Mouse (Mus musculus) thymus, adult 2 months (tissue): ENCODE results near the gene Spdye4b. TPM values are rescaled to one million over a fixed set of nuclear protein-coding genes. Genes with fewer than 3 reads are reported as not detected.
"Not testable (repeated sequence)": the region's sequence is repeated elsewhere in the genome, so short reads cannot be mapped to it uniquely, and the experiment has no call there.

Experiments
- DNase-seq: peaks from one replicate; pipeline ENCODE4 v3.0.0; 2021
- H3K27ac ChIP-seq: fragments of 200-500 bp; 2 replicates; pipeline ENCODE4 v1.5.1; 2012; ENCODE audit warnings: low read length, control low read depth; ENCODE audit not compliant: control insufficient read depth, insufficient read depth
- H3K27me3 ChIP-seq: fragments of 200-500 bp; 2 replicates; pipeline ENCODE4 v1.6.1; 2012; ENCODE audit warnings: mild to moderate bottlenecking, low read length, moderate library complexity, mixed read lengths; ENCODE audit not compliant: control insufficient read depth, insufficient read depth
- H3K36me3 ChIP-seq: fragments of 200-500 bp; 2 replicates; pipeline ENCODE4 v1.6.1; 2012; ENCODE audit warnings: mild to moderate bottlenecking, low read length, moderate library complexity; ENCODE audit not compliant: control insufficient read depth, insufficient read depth
- H3K4me1 ChIP-seq: fragments of 200-500 bp; replicated peaks from 2 replicates; pipeline ENCODE4 v1.6.1; 2012; ENCODE audit warnings: low read length; ENCODE audit not compliant: control insufficient read depth, insufficient read depth
- H3K4me3 ChIP-seq: fragments of 200-500 bp; 2 replicates; pipeline ENCODE4 v1.5.1; 2012; ENCODE audit warnings: mild to moderate bottlenecking, low read length, control low read depth, moderate library complexity; ENCODE audit not compliant: control insufficient read depth, insufficient read depth
- CTCF ChIP-seq: fragments of 200-500 bp; IDR thresholded peaks from 2 replicates; pipeline ENCODE4 v1.5.1; 2012; ENCODE audit warnings: mild to moderate bottlenecking, control low read depth, low read length, moderate library complexity, borderline replicate concordance; ENCODE audit not compliant: control insufficient read depth, poor library complexity, insufficient read depth; ENCODE audit errors: extremely low read depth
- POLR2A ChIP-seq: fragments of 200-500 bp; IDR thresholded peaks from 2 replicates; pipeline ENCODE4 v1.6.1; 2012; ENCODE audit warnings: mild to moderate bottlenecking, low read length, control low read depth, moderate library complexity; ENCODE audit not compliant: control insufficient read depth, poor library complexity, insufficient read depth; ENCODE audit errors: extremely low read depth
- WGBS: fragments of 180-500 bp; shearing (Covaris S2); methylation state at CpG from one replicate; pipeline ENCODE4 v1.1.7; 2018; 5-methylcytosine and 5-hydroxymethylcytosine counted together
- polyA plus RNA-seq: library from polyadenylated mRNA; depleted of rRNA; stranded (reverse); fragments of >200 nt; gene quantifications from 2 replicates; pipeline ENCODE4 v1.2.3, GENCODE M21; 2012

The Spdye4b gene
- polyA plus RNA-seq, 1 experiment, result 0.08 TPM

GRCm38 (mm10) chr5:143175970-143176369 lies 4.8 kb upstream of the Spdye4b start:
- 88% methylated on average over 4 of the region's 4 CpGs for WGBS
- Histone ChIP-seq H3K4me3 (no peak overlapping the region), H3K27me3 (no peaks in the 10 kb centered on the region), H3K36me3 (peaks cover 53% of the 10 kb centered on the region), H3K4me1 (no peaks in the 10 kb centered on the region; the same call in 1 of the 2 replicates), H3K27ac (no peak overlapping the region)
- TF ChIP-seq CTCF, result no peak
- TF ChIP-seq POLR2A, result no peak
- DNase-seq, result no peak

- H3K4me1 ChIP-seq, result no peaks in the 10 kb centered on the region; the same call in 1 of the 2 replicates
- H3K4me3 ChIP-seq, result no peak overlapping the region
- peaks cover 45% of the 10 kb centered on the region for H3K36me3 ChIP-seq
- TF ChIP-seq CTCF, result no peak
- no peak for TF ChIP-seq POLR2A
- H3K27me3 ChIP-seq, result no peaks in the 10 kb centered on the region
- no peak overlapping the region for H3K27ac ChIP-seq
- no peak for DNase-seq
- WGBS, result 99% methylated on average over 3 of the region's 3 CpGs
These were observed 3.1 kb upstream of the Spdye4b start for GRCm38 (mm10) chr5:143177541-143178200.

GRCm38 (mm10) chr5:143179179-143179578 lies 1.6 kb upstream of the Spdye4b start:
- no peak overlapping the region for H3K4me3 ChIP-seq
- no peak overlapping the region for H3K27ac ChIP-seq
- no peaks in the 10 kb centered on the region; the same call in 1 of the 2 replicates for H3K4me1 ChIP-seq
- TF ChIP-seq CTCF, result no peak
- TF ChIP-seq POLR2A, result no peak
- H3K36me3 ChIP-seq, result peaks cover 34% of the 10 kb centered on the region
- 61% methylated on average over 6 of the region's 6 CpGs for WGBS
- DNase-seq, result peak; percentile 16
- H3K27me3 ChIP-seq, result no peaks in the 10 kb centered on the region

GRCm38 (mm10) chr5:143188014-143188413 lies 7.2 kb downstream of the Spdye4b start:
- not testable (repeated sequence) for H3K4me3 ChIP-seq, H3K36me3 ChIP-seq, H3K27ac ChIP-seq, H3K4me1 ChIP-seq, DNase-seq, H3K27me3 ChIP-seq
- WGBS, result 100% methylated on average over 1 of the region's 1 CpGs

- Histone ChIP-seq H3K4me1 (no peaks in the 10 kb centered on the region), H3K4me3 (no peak overlapping the region), H3K27ac (no peak overlapping the region), H3K27me3 (no peaks in the 10 kb centered on the region), H3K36me3 (no peaks in the 10 kb centered on the region)
- DNase-seq, result no peak
- WGBS, result 89% methylated on average over 8 of the region's 8 CpGs
- TF ChIP-seq CTCF, result no peak
- no peak for TF ChIP-seq POLR2A
These were observed 12.0 kb downstream of the Spdye4b start for GRCm38 (mm10) chr5:143192806-143193205.

GRCm38 (mm10) chr5:143194747-143195146 lies 13.9 kb downstream of the Spdye4b start:
- 50% methylated on average over 8 of the region's 8 CpGs for WGBS
- not testable (repeated sequence) for H3K36me3 ChIP-seq, H3K27ac ChIP-seq, H3K4me1 ChIP-seq, H3K27me3 ChIP-seq, H3K4me3 ChIP-seq, DNase-seq

- TF ChIP-seq CTCF, result no peak
- no peak for TF ChIP-seq POLR2A
- Histone ChIP-seq H3K4me3 (no peak overlapping the region), H3K36me3 (no peaks in the 10 kb centered on the region), H3K27ac (no peak overlapping the region), H3K4me1 (no peaks in the 10 kb centered on the region), H3K27me3 (no peaks in the 10 kb centered on the region)
- DNase-seq, result no peak
- WGBS, result 82% methylated on average over 2 of the region's 2 CpGs
These were observed 14.3 kb downstream of the Spdye4b start for GRCm38 (mm10) chr5:143195166-143195565.
